In genomic region chr9:66217970-66218369, GRCm38 (mm10) we compare ENCODE assay signal across 15 mouse cellular contexts.
"Had no signal": no experiment of that assay in that cellular context is flagged by ENCODE, and none has a peak within 500 bp of the region (broad histone marks: within the 10 kb centered on the region; RNA-seq: fewer than 3 reads in every experiment).

No protein-coding gene starts in this region.

- H3K27me3 ChIP-seq: kidney, embryonic 15.5 days; limb, embryonic 12.5 days; midbrain, embryonic 15.5 days; neural tube, embryonic 13.5 days had no signal

- H3K4me3 ChIP-seq: kidney, embryonic 15.5 days; limb, embryonic 12.5 days; liver, embryonic 13.5 days; megakaryocyte, embryonic 14.5 days; midbrain, embryonic 15.5 days; neural tube, embryonic 13.5 days had no signal

- H3K27ac ChIP-seq: kidney, embryonic 15.5 days; limb, embryonic 12.5 days; macrophage; midbrain, embryonic 15.5 days; neural tube, embryonic 13.5 days had no signal

- ATAC-seq: liver, postnatal 0 days; midbrain, embryonic 15.5 days had no signal

- H3K9me3 ChIP-seq: kidney, embryonic 15.5 days; limb, embryonic 12.5 days; liver, embryonic 13.5 days; megakaryocyte, embryonic 14.5 days; midbrain, embryonic 15.5 days; neural tube, embryonic 13.5 days had no signal

- H3K36me3 ChIP-seq: kidney, embryonic 15.5 days; limb, embryonic 12.5 days; liver, embryonic 13.5 days; midbrain, embryonic 15.5 days; neural tube, embryonic 13.5 days had no signal

- DNase-seq: kidney, adult 18-20 months; kidney, postnatal 14 days; liver; liver, embryonic 13.5 days; liver, postnatal 0 days; right cerebral cortex, postnatal 14 days; thymus, adult 18-20 months; thymus, postnatal 14 days had no signal

- H3K9ac ChIP-seq: kidney, embryonic 15.5 days; limb, embryonic 12.5 days; liver, embryonic 13.5 days; liver, postnatal 0 days; midbrain, embryonic 15.5 days; neural tube, embryonic 13.5 days had no signal

- H3K4me2 ChIP-seq: kidney, embryonic 15.5 days; limb, embryonic 12.5 days; liver, embryonic 13.5 days; midbrain, embryonic 11.5 days; midbrain, embryonic 15.5 days; neural tube, embryonic 13.5 days had no signal
